Mouse (Mus musculus) embryonic facial prominence, embryonic 10.5 days (tissue): ENCODE results near the gene 2310011J03Rik. TPM values are rescaled to one million over a fixed set of nuclear protein-coding genes. Genes with fewer than 3 reads are reported as not detected.

Source experiments
- DNase-seq: peaks from one replicate; pipeline ENCODE4 v3.0.0-alpha.2; 2017; ENCODE audit warnings: low spot score
- H3K27ac ChIP-seq: fragments of 300-500 bp; sonication (generic); replicated peaks from 2 replicates; pipeline ENCODE4 v1.5.1; 2016; ENCODE audit warnings: mild to moderate bottlenecking
- H3K27me3 ChIP-seq: fragments of 300-500 bp; sonication (generic); replicated peaks from 2 replicates; pipeline ENCODE4 v1.6.1; 2016; ENCODE audit warnings: low read depth, mild to moderate bottlenecking; ENCODE audit not compliant: poor library complexity, severe bottlenecking
- H3K36me3 ChIP-seq: fragments of 300-500 bp; sonication (generic); replicated peaks from 2 replicates; pipeline ENCODE4 v1.6.1; 2016; ENCODE audit warnings: mild to moderate bottlenecking, moderate library complexity
- H3K4me1 ChIP-seq: fragments of 300-500 bp; sonication (generic); 2 replicates; pipeline ENCODE4 v1.6.1; 2016
- H3K4me3 ChIP-seq: fragments of 300-500 bp; sonication (generic); 2 replicates; pipeline ENCODE4 v1.5.1; 2016; ENCODE audit warnings: mild to moderate bottlenecking, moderate library complexity
- H3K9me3 ChIP-seq: fragments of 300-500 bp; sonication (generic); 2 replicates; pipeline ENCODE4 v1.6.1; 2016; ENCODE audit warnings: mild to moderate bottlenecking
- WGBS: fragments of 180-500 bp; shearing (Covaris S2); methylation state at CpG from one replicate; pipeline ENCODE4 v1.1.7; 2016; 5-methylcytosine and 5-hydroxymethylcytosine counted together
- polyA plus RNA-seq: library from polyadenylated mRNA; unstranded; fragments of >200 nt; fragmentation: Nextera tagmentation; extraction: Ambion mirVana; gene quantifications from 2 replicates; pipeline ENCODE4 v1.2.1, GENCODE M21; 2016

The 2310011J03Rik gene
- polyA plus RNA-seq, 1 experiment from 2014 or later: 56.2 TPM

DNA sequence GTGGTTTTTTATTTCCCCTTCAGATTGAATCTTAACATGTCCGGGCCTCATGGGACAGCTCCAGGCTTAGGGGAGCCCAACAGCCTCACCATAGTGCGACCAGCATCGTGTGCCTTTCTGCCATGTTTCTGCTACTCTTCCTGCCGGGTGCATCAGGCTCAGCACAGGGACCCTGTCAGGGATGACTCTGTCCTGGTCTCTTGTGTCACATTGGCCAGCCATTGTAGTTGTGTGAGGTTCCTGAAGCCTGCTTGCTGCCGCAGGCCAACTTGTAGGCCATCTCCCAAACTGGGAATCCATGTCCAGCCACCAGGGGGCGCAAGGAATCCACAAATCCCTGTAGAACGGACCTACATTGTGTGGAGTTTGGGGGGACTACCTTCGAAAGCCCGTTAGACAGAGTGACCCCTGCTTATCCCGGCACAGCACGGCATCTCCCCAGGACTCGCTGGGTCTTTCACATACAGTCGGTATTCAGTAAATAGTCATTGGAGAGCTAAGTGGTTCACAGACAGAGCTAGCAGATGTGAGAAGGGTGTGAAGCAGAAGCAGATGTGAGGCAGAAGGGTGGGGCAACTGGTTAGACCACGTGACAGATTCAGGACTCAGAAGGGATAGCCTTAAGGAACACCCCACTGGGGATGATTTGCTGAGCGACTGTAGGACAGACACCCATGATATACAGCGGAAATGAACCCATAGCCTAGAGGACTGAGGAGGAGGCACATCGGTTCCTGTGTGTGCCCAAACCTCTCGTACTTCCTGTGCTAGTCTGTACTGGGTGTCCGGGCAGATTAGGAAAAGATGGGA is 19.8 kb upstream of the 2310011J03Rik start:
- Histone ChIP-seq H3K4me3 (peak overlapping the region; percentile 28; the same call in 1 of the 2 replicates), H3K36me3 (0 out of 2 replicates have a peak, but pooled peaks cover 4% of the 10 kb centered on the region), H3K27me3 (peaks cover 87% of the 10 kb centered on the region), H3K27ac (no peak overlapping the region), H3K4me1 (peaks cover 48% of the 10 kb centered on the region), H3K9me3 (no peaks in the 10 kb centered on the region)
- 24% methylated on average over 19 of the region's 19 CpGs for WGBS
- DNase-seq: peak; percentile 89

DNA sequence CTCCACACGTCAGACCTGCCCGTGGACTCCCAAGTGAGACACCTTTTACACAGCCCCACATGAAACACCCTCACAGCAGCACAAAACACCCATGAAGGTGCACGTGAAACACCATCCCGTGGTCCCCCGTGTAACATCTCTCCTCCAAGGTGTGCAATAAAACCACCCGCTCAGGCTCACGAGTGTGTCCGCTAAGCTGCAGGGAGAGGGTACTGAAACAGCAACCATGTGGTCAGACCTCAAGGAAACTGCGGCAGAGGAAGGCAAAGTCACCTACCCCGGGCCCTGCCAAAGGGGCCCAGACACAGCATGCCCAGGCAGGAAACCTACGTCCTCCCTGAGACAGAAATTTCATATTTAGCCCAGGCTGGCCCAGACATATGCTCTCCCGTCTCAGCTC is 15.9 kb upstream of the 2310011J03Rik start:
- H3K36me3 ChIP-seq: 0 out of 2 replicates have a peak, but pooled peaks cover 5% of the 10 kb centered on the region
- H3K9me3 ChIP-seq: no peaks in the 10 kb centered on the region
- H3K27ac ChIP-seq: no peak overlapping the region
- no peak overlapping the region for H3K4me3 ChIP-seq
- DNase-seq: no peak
- 89% methylated on average over 12 of the region's 12 CpGs for WGBS
- peaks cover 75% of the 10 kb centered on the region for H3K27me3 ChIP-seq
- peaks cover 29% of the 10 kb centered on the region for H3K4me1 ChIP-seq

DNA sequence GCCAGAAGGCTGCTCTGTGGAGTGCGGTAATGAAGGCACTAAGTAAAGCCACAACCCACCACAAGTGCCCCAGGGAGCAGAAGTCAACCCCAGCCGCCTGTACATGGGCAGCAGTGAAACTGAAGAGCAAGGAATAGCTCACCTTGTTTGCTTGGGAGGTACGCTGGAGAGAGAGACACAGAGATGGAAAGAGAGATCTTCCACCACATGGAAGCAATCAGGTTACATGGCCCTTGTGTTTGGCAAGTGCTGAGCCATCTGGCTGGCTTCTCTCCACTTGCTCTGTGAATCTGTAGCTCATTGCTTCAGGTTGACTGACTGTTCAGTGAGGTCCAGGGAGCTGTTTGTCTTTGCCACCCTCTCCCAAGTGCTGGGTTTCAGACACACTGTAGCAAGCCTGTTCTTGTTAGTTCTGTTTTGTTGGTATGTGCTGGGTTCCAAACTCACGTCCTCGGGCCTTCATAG is 12.2 kb upstream of the 2310011J03Rik start:
- Histone ChIP-seq H3K27me3 (peaks cover 74% of the 10 kb centered on the region), H3K27ac (0 out of 2 replicates have a peak overlapping the region, but pooled peaks have one; percentile 7), H3K9me3 (no peaks in the 10 kb centered on the region), H3K4me1 (peaks cover 40% of the 10 kb centered on the region), H3K4me3 (0 out of 2 replicates have a peak overlapping the region, but pooled peaks have one; percentile 18), H3K36me3 (0 out of 2 replicates have a peak, but pooled peaks cover 5% of the 10 kb centered on the region)
- no peak for DNase-seq
- 76% methylated on average over 5 of the region's 5 CpGs for WGBS

DNA sequence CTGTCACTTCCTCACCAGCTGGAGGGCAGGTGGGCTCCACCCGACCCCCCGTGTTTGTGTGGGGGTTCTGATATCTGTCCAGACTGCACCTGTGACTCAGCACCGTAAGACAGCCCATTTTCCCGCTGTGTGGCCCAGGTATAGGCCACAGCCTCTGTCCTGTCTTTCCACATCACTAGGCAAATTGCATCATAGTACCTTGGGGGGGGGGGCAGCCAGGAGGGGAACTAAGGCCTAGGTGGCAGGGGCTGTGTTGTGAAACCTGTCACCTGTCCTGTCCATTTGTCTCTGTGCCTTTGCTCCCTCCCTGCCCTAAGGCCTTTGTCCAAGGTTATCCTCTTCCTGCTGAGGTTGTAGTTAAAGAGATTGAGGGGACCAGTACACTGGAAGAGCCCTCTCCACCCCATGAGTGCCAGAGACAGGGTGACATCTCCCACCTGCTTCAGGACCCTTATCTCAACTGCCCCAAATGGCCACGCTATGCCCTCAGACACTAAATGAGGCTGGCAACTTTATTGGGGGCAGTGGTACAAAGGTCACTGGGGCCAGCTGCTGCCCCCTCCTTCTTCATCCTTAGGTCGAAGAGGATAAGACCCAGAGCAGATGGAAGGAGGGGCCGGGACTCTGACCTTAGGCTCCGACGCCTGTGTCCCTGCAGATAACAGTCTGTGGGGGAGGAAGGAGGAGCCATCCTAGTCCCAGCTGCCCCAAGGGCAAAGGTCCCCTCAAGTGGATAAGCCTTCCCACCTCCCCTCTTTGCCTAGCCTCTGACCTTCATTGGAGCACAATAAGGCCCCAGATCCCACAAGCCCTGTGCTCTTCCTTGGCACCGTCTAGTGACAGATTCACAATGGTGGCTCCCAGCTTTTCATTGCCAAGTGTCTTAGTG is 11.5 kb upstream of the 2310011J03Rik start:
- H3K36me3 ChIP-seq: 0 out of 2 replicates have a peak, but pooled peaks cover 5% of the 10 kb centered on the region
- peak overlapping the region; percentile 35; the same call in 1 of the 2 replicates for H3K27ac ChIP-seq
- H3K9me3 ChIP-seq: no peaks in the 10 kb centered on the region
- peaks cover 40% of the 10 kb centered on the region for H3K4me1 ChIP-seq
- peaks cover 77% of the 10 kb centered on the region for H3K27me3 ChIP-seq
- 62% methylated on average over 10 of the region's 10 CpGs for WGBS
- DNase-seq: no peak
- 0 out of 2 replicates have a peak overlapping the region, but pooled peaks have one; percentile 18 for H3K4me3 ChIP-seq

DNA sequence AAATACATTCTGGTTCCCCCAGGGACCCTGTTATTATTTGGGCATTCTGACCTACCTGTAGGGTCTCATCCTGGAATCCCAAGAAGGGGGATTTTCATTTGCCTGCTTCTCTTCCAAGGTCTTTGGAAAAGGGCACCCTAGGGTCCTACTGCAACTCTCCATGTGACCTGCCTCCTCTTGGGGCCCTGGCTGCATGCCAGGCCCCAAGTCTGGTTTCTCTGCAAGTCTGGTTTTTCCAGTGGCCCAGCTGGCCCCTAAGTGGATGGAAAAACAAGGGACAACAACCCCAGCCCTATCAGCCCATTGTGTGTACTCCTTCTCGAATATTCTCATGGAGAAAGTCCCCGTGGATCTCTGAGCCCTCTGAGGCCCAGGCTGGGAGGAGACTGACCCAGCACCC is 10.6 kb upstream of the 2310011J03Rik start:
- 0 out of 2 replicates have a peak overlapping the region, but pooled peaks have one; percentile 30 for H3K27ac ChIP-seq
- peaks cover 74% of the 10 kb centered on the region for H3K27me3 ChIP-seq
- DNase-seq: no peak
- H3K36me3 ChIP-seq: 0 out of 2 replicates have a peak, but pooled peaks cover 5% of the 10 kb centered on the region
- H3K9me3 ChIP-seq: no peaks in the 10 kb centered on the region
- peaks cover 40% of the 10 kb centered on the region for H3K4me1 ChIP-seq
- 78% methylated on average over 2 of the region's 2 CpGs for WGBS
- H3K4me3 ChIP-seq: peak overlapping the region; percentile 65

DNA sequence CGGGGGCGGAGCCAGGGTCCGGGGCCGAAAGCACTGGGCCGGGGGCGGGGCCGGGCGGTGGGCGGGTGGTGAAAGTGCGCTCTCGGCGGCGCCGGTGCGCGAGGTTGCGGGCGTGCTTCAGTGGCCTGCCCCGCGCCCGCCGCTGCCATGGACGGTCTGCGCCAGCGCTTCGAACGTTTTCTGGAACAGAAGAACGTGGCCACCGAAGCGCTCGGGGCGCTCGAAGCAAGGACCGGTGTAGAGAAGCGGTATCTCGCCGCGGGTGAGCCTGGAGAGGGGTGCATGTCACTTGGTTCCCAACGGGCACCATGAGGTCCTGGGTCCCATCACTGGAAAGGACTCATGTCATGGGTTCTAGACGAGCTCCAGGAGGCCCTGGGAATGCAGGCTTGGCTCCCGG is 9.7 kb upstream of the 2310011J03Rik start:
- DNase-seq: no peak
- peaks cover 42% of the 10 kb centered on the region for H3K4me1 ChIP-seq
- peaks cover 74% of the 10 kb centered on the region for H3K27me3 ChIP-seq
- H3K27ac ChIP-seq: peak overlapping the region; percentile 71
- 1% methylated on average over 41 of the region's 41 CpGs for WGBS
- H3K4me3 ChIP-seq: peak overlapping the region; percentile 65
- 0 out of 2 replicates have a peak, but pooled peaks cover 1% of the 10 kb centered on the region for H3K36me3 ChIP-seq
- no peaks in the 10 kb centered on the region for H3K9me3 ChIP-seq

DNA sequence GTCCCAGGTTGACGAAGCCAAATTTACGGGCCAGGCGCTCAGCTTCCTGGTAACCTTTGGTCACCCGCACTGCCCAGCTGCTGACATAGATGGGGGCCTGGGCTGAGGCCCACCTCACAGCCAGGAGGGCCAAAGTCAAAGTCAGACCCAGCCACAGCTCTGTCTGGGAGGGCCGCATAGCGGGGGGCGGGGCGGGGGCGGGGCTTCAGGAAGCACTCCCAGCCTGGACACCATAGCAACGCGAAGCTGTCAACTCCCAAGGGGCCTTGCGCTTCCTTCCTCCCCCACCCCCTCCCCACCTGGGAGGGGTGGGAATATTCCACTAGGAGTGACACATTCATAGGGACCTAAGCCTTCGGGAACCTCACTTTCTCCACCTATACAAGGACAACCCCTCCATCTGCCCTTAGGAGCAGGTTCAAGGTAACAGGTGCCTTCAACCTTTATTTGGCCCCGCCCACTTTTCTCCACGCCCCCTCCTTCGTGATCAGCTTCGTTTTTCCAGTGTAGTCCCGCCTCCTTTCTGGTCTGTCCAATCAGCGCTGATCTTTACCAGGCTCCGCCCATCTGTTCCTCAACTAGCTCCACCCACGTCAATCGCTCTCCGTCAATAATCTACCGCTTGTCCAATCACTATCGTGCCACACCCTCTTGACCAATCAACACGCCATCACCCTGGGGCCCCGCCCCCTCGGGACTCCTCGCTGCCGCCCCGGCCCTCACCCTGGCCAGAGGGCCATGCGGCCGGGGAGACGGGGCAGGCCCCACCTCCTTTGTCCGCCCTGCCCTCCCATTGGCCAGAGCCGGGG is 9.1 kb upstream of the 2310011J03Rik start, which contains the start of the genes Pcsk4 and Reep6:
Gene Pcsk4 (minus strand): TSS at position 226 of the 809 bp plus-strand sequence.
Gene Reep6 (plus strand): TSS at position 681 of the 809 bp plus-strand sequence.
- H3K4me3 ChIP-seq: peak within 1 kb of the TSS; percentile 65
- WGBS: 5% methylated on average over 36 of the region's 36 CpGs
- H3K27me3 ChIP-seq: peaks cover 74% of the 10 kb centered on the region
- no peaks in the 10 kb centered on the region for H3K9me3 ChIP-seq
- DNase-seq: peak; percentile 99
- H3K4me1 ChIP-seq: peaks cover 44% of the 10 kb centered on the region
- peak within 1 kb of the TSS; percentile 71 for H3K27ac ChIP-seq
- no peaks in the 10 kb centered on the region for H3K36me3 ChIP-seq

DNA sequence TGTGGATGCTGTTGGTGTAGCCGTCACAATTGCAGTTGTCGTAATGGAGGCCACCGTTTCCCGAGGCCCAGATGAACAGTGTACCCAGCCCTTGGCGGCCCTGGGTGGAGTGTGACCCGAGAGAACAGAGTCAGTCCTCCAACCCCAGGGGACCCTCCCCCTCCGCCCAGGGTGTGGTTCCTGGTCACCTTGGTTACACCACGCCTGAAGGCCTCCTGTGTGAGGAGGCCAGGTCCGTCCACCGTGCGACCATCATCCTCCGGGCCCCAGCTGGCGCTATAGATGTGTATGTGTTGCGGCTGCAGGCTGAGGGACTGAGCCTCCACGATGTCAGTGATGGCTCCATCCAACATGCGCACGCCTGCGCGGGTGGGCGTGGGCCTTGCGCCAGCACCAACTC is 4.7 kb upstream of the 2310011J03Rik start:
- Histone ChIP-seq H3K4me3 (no peak overlapping the region), H3K36me3 (no peaks in the 10 kb centered on the region), H3K9me3 (no peaks in the 10 kb centered on the region), H3K4me1 (peaks cover 50% of the 10 kb centered on the region), H3K27ac (no peak overlapping the region), H3K27me3 (peaks cover 66% of the 10 kb centered on the region)
- no peak for DNase-seq
- WGBS: 81% methylated on average over 21 of the region's 21 CpGs

DNA sequence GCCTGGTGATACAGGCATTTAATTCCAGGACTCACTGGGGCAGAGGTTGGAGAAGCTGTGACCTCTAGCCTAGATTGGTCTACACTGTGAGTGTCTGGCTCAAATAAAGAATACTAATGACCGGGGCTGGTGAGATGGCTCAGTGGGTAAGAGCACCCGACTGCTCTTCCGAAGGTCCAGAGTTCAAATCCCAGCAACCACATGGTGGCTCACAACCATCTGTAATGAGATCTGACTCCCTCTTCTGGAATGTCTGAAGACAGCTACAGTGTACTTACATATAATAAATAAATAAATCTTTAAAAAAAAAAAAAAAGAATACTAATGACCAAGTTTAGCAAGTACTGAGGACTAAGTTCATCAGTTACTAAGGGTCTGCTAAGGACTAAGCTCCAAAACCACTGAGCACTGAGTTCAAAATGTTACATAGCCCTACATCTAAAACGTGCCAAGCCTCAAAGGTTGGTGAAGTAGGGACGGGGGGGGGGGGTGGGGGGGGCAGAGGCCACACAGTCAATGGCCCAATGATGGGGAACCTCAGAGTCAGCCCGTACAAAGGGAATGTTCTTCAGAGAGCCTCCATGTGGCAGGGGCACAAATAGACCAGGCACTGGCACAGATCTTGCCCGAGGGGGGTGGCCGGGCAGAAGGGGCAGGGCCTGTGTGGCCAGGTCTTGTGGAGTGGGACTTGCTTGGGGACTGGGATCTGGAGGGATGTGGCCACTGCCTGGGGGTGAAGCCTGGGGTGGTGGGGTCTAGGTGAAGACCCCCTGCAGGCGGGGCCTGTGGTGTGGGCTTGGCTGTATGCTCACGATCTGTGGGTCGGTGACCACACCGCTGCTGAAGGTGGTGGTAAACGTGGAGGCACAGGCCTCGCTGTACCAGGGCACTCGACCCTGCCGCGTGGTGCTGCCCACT is 4.0 kb upstream of the 2310011J03Rik start:
- Histone ChIP-seq H3K27me3 (peaks cover 66% of the 10 kb centered on the region), H3K27ac (no peak overlapping the region), H3K4me3 (peak overlapping the region; percentile 63; the same call in 1 of the 2 replicates), H3K36me3 (no peaks in the 10 kb centered on the region; the same call in 1 of the 2 replicates), H3K4me1 (peaks cover 51% of the 10 kb centered on the region), H3K9me3 (no peaks in the 10 kb centered on the region)
- no peak for DNase-seq
- 80% methylated on average over 17 of the region's 17 CpGs for WGBS

DNA sequence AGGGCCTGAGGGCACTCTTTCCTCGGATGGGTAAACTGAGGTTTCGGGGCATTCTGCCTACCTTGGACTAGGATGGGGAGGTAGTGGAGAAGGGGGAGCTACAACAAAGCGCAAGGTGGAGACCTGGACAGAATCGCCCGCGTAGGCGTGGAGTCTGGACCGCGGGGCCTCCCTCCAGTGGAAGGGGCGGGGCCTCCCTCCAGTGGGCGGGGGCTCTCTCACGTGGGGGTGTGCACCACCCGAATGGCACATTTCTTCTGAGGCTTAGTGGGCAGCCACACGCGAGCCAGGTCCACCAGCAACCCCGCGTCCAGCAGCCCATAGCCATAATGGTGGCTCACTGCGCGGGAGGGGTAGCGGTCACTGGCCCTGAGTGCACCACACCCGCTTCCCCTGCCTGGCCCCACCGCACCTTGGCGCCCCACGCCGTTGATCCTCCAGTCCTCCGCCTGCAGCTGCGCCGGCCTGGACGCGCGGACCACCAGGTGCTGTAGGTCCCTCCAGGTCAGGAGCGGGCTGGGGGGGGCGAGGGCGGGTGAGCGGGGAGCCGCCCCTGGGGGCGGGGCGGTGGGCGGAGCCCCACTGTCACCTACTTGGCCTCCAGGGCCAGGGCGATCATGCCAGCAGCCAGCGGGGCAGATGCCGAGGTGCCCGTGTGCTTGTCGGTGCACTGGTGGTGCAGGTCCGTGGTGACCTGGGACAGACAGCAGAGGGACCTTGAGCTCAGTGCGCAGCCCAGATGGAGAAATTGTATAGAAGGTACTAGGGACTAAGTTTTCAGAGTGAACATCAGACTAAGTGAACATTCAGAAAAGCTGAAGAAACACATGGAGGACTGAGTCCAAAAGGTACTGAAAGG is 3.2 kb upstream of the 2310011J03Rik start:
- Histone ChIP-seq H3K27me3 (peaks cover 59% of the 10 kb centered on the region), H3K4me3 (peak overlapping the region; percentile 63), H3K4me1 (peaks cover 52% of the 10 kb centered on the region), H3K36me3 (peaks cover 9% of the 10 kb centered on the region), H3K9me3 (no peaks in the 10 kb centered on the region), H3K27ac (peak overlapping the region; percentile 82)
- DNase-seq: peak; percentile 80
- under 1% methylated on average over 46 of the region's 46 CpGs for WGBS
